Mouse (Mus musculus) small intestine, adult 2 months (tissue): ENCODE measurements at regions not wholly inside any gene's neighbourhood (a gene's known extent, or its start where the extent isn't known, plus 50 kb on each side); places are given as distances from the start of the nearest gene placed in this dataset.

Experiments used
- CTCF ChIP-seq: fragments of 200-500 bp; IDR thresholded peaks from 2 replicates; pipeline ENCODE4 v1.5.1; 2012; ENCODE audit warnings: low read depth, mild to moderate bottlenecking, control low read depth, inconsistent platforms, low read length, moderate library complexity, mixed read lengths; ENCODE audit not compliant: insufficient replicate concordance, insufficient read length; ENCODE audit errors: extremely low read depth
- POLR2A ChIP-seq: fragments of 200-500 bp; IDR thresholded peaks from 2 replicates; pipeline ENCODE4 v1.6.1; 2012; ENCODE audit warnings: low read depth, mild to moderate bottlenecking, control low read depth, inconsistent platforms, low read length, moderate library complexity

GRCm38 (mm10) chr1:194879324-194880233 is 59.0 kb upstream of the Cd34 start:
- TF ChIP-seq POLR2A (no peak), CTCF (peak; percentile 96)
